Mouse (Mus musculus): Measurements from ENCODE around the gene Hhat.

The Hhat gene

DNA sequence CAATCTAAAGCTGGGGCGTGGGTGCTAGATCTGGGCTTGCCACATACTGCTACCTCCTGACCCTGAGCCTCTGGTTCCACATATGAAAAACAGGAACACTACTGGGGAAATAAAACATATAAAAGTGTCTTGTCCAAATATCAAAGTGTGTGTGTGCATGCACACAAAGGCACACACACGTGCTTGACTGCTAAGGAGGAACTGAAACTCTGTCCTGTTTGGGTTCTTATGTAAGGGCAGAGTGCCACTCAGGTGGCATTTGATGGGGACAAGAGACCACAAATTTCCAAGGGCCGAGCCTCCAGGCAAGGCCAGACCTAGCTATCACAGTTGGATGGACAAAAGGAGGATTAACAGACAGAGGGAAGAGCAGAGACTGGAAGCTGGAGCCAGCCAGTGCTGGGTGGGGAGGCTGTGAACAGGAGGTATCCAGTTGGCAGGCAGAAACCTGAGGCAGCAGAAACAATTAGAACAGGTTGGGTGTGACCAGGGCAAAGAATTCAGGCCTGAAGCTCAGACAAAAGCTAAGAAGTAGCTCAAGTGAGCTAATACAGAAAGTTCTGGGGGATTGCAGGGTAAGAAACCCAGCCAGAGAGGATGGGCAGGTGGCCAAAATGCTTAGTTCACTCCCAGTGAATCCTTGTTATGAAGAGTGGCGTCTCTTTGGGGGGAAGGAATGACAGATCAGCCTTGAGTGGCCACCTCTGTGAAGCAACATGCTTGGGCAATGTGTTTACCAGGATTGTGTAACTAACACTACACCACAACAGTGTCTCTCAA is 321.3 kb downstream of the Hhat start:
- DNase-seq (ENCODE audit: extremely low spot score, low read depth, low spot score) = no peak

DNA sequence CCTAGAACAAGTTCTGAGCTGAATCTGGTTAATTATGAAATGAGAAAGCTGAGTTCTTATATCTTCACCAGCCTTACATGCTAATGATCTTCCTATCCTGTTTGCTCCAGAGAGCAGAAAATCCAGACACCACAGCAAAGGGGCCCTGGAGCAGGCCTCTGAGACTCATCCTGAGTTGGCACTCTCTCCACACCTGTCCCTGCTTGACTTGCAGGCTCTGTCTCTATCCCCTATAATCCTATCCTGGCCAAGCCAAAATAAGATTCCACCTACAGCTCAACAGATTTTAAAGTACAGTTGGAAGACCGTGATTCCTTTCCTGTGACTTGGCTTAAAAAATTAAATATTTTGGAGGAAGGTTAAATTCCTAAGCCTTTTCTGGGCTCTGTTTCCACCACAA is 322.5 kb downstream of the Hhat start:
- no peak for DNase-seq (ENCODE audit: extremely low spot score, low read depth, low spot score)

DNA sequence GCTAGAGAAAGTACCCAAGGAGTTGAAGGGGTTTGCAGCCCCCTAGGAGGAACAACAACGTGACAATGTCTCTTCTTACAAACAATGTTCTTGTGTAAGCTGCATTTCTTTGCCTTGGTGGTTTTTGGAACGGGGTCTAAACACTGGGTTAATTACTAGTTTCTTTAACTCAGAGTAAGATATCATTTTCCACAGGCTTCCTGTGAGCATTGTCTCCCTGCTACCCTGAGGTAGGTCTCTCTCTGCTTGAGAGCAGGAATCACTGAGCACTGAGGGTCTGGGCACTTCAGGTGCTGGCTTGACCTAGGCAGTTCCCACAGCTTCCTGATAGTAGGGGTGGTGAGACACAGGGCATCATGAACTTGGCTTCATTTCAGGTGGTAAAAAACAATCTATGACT is 323.4 kb downstream of the Hhat start:
- no peak for DNase-seq (ENCODE audit: extremely low spot score, low read depth, low spot score)
